Mouse (Mus musculus) C2C12 (cell line): ENCODE measurements around the gene Eaf2. TPM values are rescaled to one million over a fixed set of nuclear protein-coding genes. Genes with fewer than 3 reads are reported as not detected.

Experiments used
- H3K27me3 ChIP-seq: one replicate; pipeline ENCODE4 v1.6.1; 2011; ENCODE audit not compliant: control insufficient read depth, insufficient read depth, insufficient read length
- H3K36me3 ChIP-seq: one replicate; pipeline ENCODE4 v1.6.1; 2011; ENCODE audit not compliant: control insufficient read depth, insufficient read depth
- H3K4me3 ChIP-seq: one replicate; pipeline ENCODE4 v1.5.1; 2011; ENCODE audit warnings: mild to moderate bottlenecking, control low read depth; ENCODE audit not compliant: poor library complexity, insufficient read depth, severe bottlenecking
- H3K79me2 ChIP-seq: one replicate; pipeline ENCODE4 v1.6.1; 2011; ENCODE audit not compliant: control insufficient read depth, insufficient read depth
- H3K79me3 ChIP-seq: one replicate; pipeline ENCODE4 v1.6.1; 2011; ENCODE audit warnings: low read depth, control low read depth
- H3ac ChIP-seq: one replicate; pipeline ENCODE3; 2011; ENCODE audit warnings: low read depth; ENCODE audit not compliant: control insufficient read depth, insufficient read length
- CEBPB ChIP-seq: IDR thresholded peaks from one replicate; pipeline ENCODE4 v1.6.1; 2011; ENCODE audit warnings: low read depth, mild to moderate bottlenecking, control low read depth, moderate library complexity
- CTCF ChIP-seq: IDR thresholded peaks from one replicate; pipeline ENCODE4 v1.5.1; 2011; ENCODE audit not compliant: control insufficient read depth, insufficient read depth, insufficient read length
- FOSL1 ChIP-seq: IDR thresholded peaks from one replicate; pipeline ENCODE4 v1.8.0; 2011; ENCODE audit warnings: mild to moderate bottlenecking, low read length; ENCODE audit not compliant: poor library complexity, insufficient read depth, severe bottlenecking
- MAX ChIP-seq: IDR thresholded peaks from one replicate; pipeline ENCODE4 v1.6.1; 2011; ENCODE audit warnings: mild to moderate bottlenecking, control low read depth
- MYOD1 ChIP-seq: IDR thresholded peaks from one replicate; pipeline ENCODE4 v1.6.1; 2011; ENCODE audit warnings: low read depth; ENCODE audit not compliant: control insufficient read depth, insufficient read length
- MYOG ChIP-seq: IDR thresholded peaks from one replicate; pipeline ENCODE4 v1.6.1; 2011; ENCODE audit not compliant: control insufficient read depth, insufficient read length; ENCODE audit errors: extremely low read depth
- USF1 ChIP-seq: IDR thresholded peaks from one replicate; pipeline ENCODE4 v1.6.1; 2011; ENCODE audit warnings: low read depth, mild to moderate bottlenecking, control low read depth, moderate library complexity
- polyA plus RNA-seq: library from polyadenylated mRNA; unstranded; fragments of >200 nt; fragmentation: generic; extraction: Trizol; gene quantifications from one replicate; pipeline ENCODE4 v1.2.1, GENCODE M21; 2012; ENCODE audit warnings: missing spikeins

Eaf2 gene
- polyA plus RNA-seq, 1 experiment: 0.67 TPM

DNA sequence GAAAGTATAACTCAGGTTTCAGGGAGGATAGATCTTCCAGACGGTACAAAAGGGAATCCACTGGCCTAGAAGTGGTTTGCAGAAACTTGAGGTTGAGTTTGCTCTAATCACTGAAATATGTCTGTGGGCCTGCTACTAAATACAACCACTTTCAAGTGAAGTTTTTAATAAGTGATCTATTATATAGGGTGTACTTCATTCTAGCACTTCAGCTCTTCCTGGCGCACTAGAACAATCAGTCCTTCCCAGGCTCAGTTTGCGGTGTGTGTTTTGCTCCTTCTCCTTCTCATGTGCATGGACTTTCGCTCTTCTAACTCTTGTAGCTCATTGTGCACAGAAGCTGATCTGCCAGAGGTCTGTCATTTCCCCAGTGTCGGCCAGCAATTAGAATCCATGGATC, 101.8 kb downstream of the Eaf2 start:
- H3ac ChIP-seq: no peak overlapping the region

DNA sequence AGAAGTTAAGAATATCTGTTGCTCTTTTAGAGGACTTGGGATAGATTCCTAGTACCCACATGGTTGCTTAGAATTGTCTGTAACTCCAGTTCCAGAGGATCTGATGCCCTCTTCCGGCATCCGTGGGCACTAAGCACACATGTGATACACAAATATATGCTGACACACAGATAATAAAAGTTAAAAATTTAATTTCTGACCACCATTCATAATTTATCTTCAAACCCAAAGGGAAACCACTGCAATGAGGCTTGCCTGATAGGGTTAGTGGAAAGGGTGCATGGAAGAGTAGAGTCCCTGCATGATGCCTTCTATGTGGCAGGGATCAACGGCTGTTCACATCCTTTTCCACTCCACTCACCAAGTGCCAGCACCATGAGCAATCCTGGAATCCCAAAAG, 103.1 kb downstream of the Eaf2 start:
- Histone ChIP-seq H3K27me3 (no peaks in the 10 kb centered on the region), H3K36me3 (no peaks in the 10 kb centered on the region), H3K79me3 (no peaks in the 10 kb centered on the region), H3K79me2 (no peaks in the 10 kb centered on the region), H3ac (no peak overlapping the region), H3K4me3 (no peak overlapping the region)
- TF ChIP-seq FOSL1 (no peak), CTCF (no peak), USF1 (no peak), MAX (no peak), MYOD1 (no peak), MYOG (no peak), CEBPB (no peak)

More for the DNA sequence above, 101.8 kb downstream of the Eaf2 start:
- Histone ChIP-seq H3K79me2 (no peaks in the 10 kb centered on the region), H3K4me3 (no peak overlapping the region), H3K27me3 (no peaks in the 10 kb centered on the region), H3K36me3 (no peaks in the 10 kb centered on the region), H3K79me3 (no peaks in the 10 kb centered on the region)
- no peak for TF ChIP-seq MAX
- no peak for TF ChIP-seq CEBPB
- no peak for TF ChIP-seq FOSL1
- TF ChIP-seq CTCF: no peak
- TF ChIP-seq MYOD1: no peak
- TF ChIP-seq MYOG: no peak
- no peak for TF ChIP-seq USF1

- H3ac ChIP-seq: no peak overlapping the region
- H3K36me3 ChIP-seq: no peaks in the 10 kb centered on the region
- H3K79me3 ChIP-seq: no peaks in the 10 kb centered on the region
Measured at GRCm38 (mm10) chr16:36771244-36771643, 103.6 kb downstream of the Eaf2 start.

GRCm38 (mm10) chr16:36770830-36771229, 104.0 kb downstream of the Eaf2 start:
- no peaks in the 10 kb centered on the region for H3K36me3 ChIP-seq
- H3K79me3 ChIP-seq: no peaks in the 10 kb centered on the region
- H3K27me3 ChIP-seq: no peaks in the 10 kb centered on the region
- no peaks in the 10 kb centered on the region for H3K79me2 ChIP-seq
- H3ac ChIP-seq: no peak overlapping the region
- H3K4me3 ChIP-seq: no peak overlapping the region
- TF ChIP-seq USF1: no peak
- TF ChIP-seq MYOD1: no peak
- no peak for TF ChIP-seq CTCF
- TF ChIP-seq FOSL1: no peak

More at GRCm38 (mm10) chr16:36771244-36771643, 103.6 kb downstream of the Eaf2 start:
- H3K79me2 ChIP-seq: no peaks in the 10 kb centered on the region
- no peak for TF ChIP-seq MAX
- TF ChIP-seq MYOD1: no peak
- TF ChIP-seq USF1: no peak
- TF ChIP-seq MYOG: no peak
- no peak for TF ChIP-seq CTCF
- TF ChIP-seq CEBPB: no peak
- no peak for TF ChIP-seq FOSL1
- no peaks in the 10 kb centered on the region for H3K27me3 ChIP-seq
- H3K4me3 ChIP-seq: no peak overlapping the region

DNA sequence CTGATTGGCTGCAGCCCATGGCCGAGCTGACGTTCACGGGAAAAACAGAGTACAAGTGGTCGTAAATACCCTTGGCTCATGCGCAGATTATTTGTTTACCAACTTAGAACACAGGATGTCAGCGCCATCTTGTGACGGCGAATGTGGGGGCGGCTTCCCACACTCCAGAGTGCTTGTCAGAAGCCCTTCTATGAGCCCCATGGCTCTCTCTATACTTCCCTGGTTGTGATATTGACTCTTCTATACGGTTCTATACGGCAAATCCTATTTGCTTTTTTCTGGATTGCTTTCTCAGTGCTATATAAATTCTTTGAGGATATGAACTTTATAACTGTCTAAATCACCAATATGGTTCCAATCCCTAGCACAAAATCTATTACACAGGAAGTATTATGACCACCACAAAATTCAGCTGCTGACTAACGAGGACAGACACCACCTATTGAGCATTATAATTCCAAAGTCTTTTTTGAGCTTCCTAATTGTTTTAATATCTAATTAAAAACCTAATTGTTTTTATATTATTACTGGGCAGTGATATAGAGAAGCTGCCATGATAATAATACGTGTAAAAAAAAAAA, 104.5 kb downstream of the Eaf2 start:
- no peaks in the 10 kb centered on the region for H3K79me2 ChIP-seq
- no peak for TF ChIP-seq MAX
- no peaks in the 10 kb centered on the region for H3K36me3 ChIP-seq
- no peaks in the 10 kb centered on the region for H3K27me3 ChIP-seq
- H3K79me3 ChIP-seq: no peaks in the 10 kb centered on the region
- H3K4me3 ChIP-seq: no peak overlapping the region
- H3ac ChIP-seq: no peak overlapping the region

DNA sequence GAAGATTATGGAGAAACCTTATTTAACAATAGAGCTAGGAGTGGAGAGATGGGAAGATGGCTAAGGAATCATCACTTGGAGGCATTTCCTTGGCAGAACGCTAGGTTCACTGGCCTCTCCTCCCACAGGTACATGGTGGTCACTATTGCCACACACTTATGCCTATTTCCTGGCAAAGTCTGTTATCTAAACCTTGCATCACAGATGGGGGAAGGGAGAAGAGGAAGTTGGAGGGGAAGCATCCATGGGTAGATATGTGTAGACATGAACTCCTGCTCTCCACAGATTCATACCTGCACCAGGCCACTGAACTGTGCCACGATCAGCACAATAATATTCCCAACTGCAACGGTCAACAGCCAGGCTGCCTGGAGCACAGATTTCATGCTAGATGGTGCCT, 122.8 kb downstream of the Eaf2 start:
- no peaks in the 10 kb centered on the region for H3K79me3 ChIP-seq
- H3K27me3 ChIP-seq: no peaks in the 10 kb centered on the region
- no peaks in the 10 kb centered on the region for H3K79me2 ChIP-seq
- H3ac ChIP-seq: no peak overlapping the region
- no peak for TF ChIP-seq MYOG
- TF ChIP-seq CTCF: no peak
- no peak for TF ChIP-seq FOSL1
- no peak for TF ChIP-seq MAX
- no peak for TF ChIP-seq USF1
- no peak overlapping the region for H3K4me3 ChIP-seq
- H3K36me3 ChIP-seq: no peaks in the 10 kb centered on the region
